Mouse (Mus musculus): ENCODE measurements around the gene Rab44.

Gene Rab44

DNA sequence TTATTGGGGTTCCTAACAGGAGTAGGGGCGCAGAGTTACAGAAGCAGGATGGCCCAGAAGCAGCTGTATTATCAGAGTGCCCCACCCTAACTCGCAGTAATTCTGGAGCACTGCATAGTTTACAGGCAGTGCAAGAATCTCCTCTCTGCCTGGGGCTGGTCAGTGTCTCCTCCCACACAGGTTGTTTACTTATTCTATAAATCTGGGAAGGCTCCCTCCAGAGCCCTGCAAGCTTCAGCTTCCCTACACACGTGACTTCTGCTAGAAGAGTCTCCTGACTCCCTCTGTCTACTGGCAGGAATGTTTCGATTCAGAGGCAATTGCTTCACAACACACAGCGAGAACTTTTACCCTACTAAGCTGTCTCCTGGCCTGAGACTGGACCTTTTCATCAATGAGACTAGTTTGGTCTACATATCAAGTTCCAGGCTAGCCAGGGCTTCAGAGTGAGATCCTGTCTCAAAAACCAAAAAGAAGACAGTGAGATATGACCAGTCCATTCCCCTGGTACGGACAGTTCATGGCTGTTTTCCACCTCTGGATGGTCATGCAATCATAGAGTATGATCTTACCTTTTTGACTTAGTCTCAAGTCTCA lies 9.7 kb downstream of the Rab44 start:
- in situ Hi-C loops (cut with MboI, MseI): no loop called here

DNA sequence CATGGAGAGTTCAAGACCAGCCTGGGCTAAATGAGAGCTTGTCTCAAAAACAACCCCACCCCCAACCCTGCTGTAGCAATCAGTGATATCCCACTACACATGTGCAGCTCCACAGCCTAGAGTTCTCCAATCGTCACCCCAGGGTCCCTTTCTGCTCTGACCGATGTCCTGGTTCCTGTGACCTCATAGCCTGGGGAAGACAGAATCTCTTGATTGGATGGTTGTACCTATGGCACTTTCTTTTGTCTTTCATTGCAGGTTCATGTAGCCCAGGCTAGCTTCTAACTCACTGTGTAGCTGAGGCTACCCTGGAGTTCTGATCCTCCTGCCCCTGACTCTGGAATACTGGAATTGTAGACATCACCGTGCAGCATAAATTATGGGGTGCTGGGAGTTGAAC lies 12.6 kb downstream of the Rab44 start:
- in situ Hi-C loops (cut with MboI, MseI): no loop called here

DNA sequence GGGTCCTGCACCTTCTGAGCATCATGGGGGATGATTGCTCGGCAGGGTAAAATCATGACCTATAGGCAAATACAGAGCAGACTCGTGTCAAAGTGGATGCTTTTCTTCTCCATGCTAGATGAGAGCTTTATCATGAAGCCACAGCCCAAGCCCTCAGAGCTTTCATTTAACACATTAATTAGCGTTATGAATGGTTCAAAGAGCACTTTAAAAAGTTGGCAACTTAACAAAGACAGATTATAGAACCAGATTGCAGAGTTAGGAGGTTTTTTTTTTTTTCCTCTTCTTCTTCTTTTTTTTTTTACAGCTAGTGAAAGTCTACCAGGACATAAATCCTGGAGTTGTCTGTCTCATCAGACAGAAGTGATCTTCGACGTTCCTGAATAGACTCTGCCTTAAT lies 15.4 kb downstream of the Rab44 start:
- in situ Hi-C loops (cut with MboI, MseI): no loop called here

DNA sequence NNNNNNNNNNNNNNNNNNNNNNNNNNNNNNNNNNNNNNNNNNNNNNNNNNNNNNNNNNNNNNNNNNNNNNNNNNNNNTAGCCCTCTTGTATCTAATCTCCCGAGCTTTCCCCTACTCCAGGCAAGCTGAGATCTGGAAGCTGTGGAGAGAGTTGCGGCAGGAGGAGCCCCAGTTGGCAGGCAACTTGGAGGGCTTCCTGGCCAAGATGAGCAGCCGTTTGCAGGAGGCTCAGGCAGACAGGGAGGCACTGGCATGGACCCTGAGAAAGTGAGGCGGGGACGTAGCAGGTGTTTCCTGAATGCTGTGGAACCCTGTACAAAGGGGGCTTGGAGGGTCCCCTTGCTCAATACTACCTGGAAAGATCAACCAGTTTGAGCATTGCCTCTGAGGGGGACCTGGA lies 21.1 kb downstream of the Rab44 start:
- in situ Hi-C loops (cut with MboI, MseI): no loop called here

DNA sequence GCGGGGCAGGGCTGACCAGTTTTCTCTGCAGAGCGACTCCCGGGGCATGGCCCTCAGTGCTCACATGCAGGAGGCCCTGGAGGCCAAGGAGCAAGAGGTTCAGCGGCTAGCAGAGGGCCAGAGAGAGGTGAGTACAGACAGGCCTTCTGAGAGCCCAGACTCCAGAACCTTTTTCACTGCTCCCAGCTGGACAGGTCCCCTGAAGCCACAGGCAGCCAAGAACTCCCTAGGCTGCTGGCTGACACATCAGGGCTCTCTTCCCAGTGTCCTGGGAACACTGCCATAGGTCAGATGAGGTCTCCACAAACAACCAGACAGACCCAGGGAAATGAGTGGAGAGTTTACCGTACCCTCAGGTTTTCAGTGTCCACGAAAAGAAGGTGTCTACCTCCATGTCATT lies 22.3 kb downstream of the Rab44 start:
- in situ Hi-C loops (cut with MboI, MseI): no loop called here

DNA sequence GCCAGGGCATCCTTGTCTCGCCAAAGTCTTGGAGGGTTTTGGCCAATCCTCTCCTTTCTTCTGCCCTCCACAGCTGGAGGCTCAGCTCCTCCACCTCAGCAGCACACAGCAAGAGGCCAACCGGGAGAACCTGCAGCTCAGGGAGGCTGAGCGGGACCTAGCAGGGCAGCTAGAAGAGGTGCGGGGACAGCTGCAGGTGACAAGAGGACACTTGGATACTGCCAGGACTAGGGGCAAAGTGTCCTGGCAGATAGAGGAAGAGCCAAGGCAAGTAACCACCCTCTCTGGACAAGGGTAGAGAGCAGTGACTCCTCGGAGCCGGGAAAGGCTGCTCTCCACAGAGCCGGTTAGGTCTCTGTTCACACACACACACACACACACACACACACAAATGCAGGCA lies 24.0 kb downstream of the Rab44 start:
- in situ Hi-C loops (cut with MboI, MseI): no loop called here

DNA sequence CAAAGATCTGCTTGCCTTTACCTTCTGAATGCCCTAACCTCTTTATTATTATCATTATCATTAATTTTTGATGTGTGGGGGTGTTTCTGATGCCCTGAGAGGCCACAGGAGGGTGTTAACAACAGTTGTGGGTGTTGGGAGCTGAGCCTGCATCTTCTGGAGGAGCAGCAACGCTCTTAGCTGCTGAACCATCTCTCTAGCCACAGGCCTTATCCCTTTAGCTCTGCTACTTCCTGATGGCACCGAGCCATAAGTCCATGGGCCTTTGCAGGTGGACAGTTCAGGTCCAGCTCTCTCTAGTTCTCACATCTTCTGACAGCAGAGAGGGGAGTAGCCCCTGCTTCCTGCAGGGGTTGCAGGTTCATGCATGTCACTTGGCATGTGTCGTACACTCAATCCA lies 27.6 kb downstream of the Rab44 start:
- in situ Hi-C loops (cut with MboI, MseI): no loop called here

DNA sequence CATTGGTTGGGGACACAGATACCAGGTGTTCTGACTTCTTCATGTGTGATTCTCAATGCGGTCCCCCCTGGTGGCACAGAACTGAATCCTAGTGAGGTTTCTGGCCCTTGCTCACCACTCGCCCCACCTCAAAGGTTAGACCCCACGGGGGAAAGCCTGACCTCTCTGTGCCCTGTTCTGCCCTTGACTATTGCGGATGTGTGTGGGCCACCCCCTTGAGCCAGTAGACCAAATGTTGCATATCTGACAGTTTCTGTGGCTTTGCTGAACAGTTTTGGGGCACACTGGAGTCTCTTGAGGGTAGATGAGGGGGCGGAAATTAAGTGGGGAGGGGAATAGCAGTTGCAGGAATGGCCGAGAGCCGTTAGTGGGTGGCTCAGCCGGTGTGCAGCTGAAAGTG lies 29.3 kb downstream of the Rab44 start:
- in situ Hi-C loops (cut with MboI, MseI): no loop called here

DNA sequence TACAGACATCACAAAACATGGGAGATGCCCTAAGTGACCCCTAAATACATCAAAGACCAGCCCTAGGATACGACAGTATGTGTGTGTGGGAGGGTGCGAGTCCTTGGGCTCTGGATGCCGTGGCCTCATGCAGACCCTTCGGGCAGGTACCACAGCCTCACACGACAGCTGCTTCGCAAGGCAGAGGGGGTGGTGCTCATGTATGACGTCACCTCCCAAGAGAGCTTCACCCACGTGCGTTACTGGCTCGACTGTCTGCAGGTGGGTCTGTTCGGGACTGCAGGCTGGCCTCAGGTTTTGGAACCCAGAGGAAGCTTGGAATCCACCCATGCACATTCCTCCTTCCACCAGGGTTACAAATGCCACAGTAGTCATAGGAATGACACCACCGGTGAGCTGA lies 31.2 kb downstream of the Rab44 start:
- in situ Hi-C loops (cut with MboI, MseI): no loop called here

DNA sequence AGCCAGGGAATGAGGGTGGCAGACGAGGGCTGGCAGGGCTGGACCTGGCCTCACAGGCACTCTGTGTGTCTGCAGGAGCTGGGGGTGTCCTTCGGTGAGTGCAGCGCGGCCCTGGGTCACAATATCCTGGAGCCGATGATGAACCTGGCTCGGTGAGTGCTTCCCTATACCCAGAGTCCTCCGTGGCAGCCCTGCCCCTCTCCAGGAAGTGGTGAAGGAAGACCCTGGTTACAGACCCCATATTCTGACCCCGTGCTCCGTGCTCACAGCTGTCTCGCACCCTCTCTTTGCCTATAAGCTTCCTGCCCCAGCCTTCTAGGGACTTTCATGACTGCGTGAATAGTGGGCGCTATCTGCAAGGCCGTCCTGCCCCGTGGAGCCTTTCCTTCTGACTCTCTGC lies 33.3 kb downstream of the Rab44 start:
- in situ Hi-C loops (cut with MboI, MseI): no loop called here

DNA sequence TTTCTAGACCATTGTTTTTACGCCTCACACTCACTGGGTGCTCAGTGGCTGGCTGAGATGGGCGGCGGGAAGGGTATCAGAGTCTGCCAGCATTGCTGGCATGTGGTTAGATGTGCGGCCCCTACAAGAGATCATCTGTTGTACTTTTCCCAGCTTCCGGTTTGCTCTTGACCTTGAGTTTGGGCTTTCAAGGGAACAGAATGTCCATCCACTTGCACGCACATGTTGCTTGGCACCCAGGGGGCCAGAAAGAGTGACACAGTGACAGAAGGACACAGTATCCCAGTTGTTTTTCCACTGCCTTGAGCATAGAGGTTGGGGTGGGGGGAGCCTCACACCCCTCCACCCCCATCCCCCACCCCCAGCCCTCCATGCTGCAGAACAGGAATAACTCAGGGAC lies 33.8 kb downstream of the Rab44 start:
- in situ Hi-C loops (cut with MboI, MseI): no loop called here

DNA sequence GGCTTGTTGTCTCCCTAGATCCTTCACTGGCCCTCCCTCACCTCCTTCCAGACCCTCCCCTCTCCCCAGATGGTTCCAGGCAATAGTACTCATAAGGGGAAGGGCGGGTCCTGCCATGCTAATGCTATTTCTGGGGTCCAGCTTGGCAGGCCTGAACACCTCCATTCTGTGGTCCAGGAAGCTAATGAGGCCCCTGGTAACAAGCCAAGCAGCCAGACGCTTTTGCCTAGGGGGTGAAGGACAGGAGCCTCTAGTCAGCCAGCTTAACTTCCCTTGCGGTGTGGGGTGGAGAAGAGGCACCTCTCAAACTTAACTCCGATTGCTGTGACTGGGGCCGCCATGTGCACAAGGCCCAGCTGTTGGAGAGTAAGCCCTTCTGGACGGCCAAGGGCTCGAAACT lies 35.8 kb downstream of the Rab44 start:
- in situ Hi-C loops (cut with MboI, MseI): no loop called here

DNA sequence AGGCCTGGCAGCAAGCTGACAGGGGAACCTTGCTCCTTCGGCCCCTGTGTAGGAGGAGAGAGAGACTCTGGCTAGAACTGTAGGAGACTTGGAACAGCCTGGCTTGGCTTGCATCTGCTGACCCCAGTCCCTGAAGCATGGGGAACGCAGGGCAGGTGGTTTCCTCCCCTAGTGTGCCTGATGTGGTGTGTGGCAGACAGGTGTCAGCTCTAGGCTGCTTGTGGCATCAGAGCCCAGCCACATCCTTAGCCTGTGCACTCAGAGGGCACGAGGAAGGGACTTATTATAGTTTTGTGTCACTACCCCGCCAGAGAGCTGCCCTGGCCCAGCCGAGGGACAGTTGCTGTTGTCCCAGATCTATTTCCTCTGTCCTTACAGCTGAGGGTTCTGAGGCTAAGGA lies 38.6 kb downstream of the Rab44 start:
- in situ Hi-C loops (cut with MboI, MseI): no loop called here

DNA sequence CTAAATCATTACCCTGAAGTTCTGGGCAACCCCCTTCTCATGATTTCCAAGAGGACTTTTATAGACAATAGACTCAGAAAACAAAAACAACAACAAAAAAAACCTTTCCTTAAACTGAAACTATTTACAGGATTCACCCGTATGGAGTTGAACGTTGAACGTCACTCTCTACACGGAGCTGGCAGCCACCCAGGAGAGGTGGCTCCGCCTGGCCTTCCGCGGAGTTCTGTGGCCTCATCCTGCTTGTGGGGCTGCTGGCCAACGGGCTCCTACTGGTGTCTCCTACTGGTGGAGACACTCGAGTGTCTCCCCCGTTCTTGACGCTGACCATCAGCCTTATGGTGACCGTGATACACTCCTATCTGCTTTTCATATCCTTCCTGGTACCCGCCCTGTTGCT lies 40.3 kb downstream of the Rab44 start:
- in situ Hi-C loops (cut with MboI, MseI): no loop called here

DNA sequence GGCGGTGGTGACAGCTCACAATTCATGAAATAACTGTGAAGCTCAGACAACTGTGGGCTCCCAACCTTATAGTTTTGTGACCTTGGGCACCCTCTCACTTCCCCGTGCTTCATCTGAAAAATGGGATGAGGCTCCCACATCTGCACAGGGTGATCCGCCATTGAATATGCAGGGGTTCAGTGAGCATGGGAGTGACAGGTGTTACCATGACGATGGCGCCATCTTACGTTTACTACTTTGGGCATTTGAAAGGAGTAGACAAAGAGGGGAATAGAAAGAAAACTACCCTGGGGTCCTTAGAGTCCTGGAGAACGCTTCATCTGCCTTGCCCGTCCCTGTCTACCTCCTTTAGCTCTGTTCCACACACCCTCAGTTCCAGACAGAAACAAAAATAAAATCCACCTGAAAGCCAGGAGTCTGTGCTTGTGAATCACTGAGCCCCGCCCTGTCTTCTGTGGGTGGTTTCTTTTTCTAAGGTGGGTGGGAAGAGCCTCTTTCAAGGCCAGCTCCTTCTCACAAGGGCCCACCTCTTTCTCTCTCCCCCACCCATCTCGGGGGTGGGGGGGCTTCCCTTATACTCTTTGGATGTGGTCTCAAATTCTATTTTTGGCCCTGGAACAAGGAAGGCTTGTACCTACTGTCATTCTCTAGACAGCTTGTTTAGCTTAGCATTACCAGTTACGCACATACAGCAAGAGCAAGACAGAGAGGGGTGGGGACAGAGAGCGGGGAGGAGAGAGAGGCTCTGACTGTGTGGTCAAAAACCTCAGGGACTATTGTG lies 41.6 kb downstream of the Rab44 start:
- in situ Hi-C loops (cut with MboI, MseI): no loop called here

DNA sequence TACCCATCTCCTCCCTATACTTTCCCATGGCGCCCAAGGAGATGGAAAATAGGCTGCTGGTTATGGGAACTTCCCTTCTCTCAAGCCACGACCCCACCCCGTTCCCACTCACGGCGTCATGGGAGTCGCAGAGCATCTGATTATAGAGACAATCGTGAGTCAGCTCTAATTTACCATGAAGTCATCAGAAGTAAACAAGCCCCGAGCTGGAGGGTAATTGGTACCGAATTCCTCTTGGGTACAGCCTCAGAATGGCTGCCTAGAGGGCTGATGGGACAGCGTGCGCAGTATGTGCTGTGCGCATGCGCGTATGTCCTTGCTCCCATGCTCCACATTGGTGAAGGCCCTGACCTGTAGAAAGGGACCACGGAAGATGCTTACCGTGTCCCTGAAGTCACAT lies 42.5 kb downstream of the Rab44 start:
- in situ Hi-C loops (cut with MboI, MseI): no loop called here

DNA sequence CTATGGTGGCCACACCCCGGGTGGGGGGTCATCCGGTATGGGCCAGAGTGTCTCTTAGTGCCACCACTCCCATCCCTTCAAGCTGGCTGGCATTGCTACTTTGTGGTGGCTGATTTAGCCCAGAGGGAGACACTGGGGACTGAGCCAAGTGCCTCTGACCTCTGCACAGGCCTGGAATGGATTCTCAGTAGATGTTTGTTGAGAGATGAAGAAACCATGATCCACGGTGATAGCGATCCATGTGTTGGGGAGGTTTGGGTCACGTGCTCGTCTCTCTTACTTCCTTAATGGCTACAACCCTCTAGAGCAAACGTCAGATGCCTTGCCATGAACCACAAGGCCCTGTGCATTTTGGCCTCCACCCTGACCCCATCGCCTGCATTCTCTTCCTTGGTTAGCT lies 42.9 kb downstream of the Rab44 start:
- in situ Hi-C loops (cut with MboI, MseI): no loop called here

DNA sequence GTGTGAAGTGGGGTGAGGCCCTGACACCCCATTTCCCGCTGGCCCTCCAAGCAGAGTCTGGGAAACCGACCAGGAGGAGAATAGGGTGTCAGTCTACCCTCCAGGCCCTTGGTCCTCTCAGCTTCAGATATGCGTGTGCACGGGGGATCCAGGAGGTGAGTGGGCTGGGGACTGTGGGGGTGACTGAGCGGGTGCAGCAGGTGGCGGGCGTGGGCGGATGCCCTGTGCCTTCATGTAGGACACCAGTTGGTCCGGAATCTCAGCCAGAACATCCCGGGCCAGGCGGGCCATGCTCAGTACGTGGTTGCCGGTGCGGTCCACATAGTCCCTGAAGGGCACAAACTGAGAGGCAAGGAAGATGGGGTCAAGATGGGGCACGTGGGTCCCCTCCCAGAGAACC lies 45.0 kb downstream of the Rab44 start:
- in situ Hi-C loops (cut with MboI, MseI): no loop called here

DNA sequence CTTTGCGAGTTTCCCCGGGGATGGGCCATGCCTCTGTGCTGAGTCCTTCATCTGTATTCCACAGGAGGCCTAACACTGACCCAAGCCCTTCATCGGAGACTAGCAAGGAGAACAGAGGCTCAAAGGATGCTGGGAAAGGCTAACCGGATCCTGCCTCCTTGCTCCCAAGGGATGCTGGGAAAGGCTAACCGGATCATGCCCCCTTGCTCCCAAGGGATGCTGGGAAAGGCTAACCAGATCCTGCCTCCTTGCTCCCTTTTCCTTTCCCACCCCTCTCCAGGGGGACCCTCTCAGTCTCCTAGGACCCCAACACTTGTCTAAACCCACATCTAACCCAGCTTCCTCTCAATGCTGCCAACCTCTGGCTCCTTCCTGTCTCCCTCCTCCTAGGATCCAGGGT lies 45.4 kb downstream of the Rab44 start:
- in situ Hi-C loops (cut with MboI, MseI): no loop called here

DNA sequence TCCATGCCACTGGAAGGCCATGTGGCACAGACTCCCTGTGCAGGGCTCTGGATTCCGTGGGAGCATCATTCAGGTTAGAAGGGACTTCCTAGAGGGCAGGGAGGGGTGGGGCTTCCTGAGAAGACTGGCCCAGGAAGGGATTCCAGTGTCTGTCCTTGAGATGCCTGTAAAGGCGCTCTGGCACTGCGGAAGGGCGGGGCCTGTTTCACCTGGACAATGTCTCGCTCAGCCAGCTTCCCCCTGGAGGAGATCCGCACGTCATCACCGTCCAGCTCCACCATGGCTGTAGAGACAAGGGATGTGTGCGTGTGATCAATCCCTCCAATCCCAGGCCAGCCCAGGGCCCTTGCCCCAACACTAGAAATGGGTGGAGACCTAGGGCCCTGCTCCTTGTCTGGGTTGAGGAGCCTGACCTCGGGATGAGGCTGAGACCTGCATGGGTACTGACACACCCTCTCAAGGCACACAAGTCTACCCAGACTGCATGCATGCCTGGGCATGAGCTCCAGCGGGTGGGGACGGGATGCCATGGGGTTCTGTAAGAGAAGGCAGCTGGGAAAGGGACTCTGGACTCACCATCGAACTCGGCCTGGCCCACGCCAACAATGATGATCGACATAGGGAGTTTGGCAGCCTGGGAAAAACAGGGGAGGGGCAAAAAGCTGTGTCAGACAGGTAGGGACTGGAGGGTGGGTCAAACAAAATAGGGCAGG lies 46.0 kb downstream of the Rab44 start:
- in situ Hi-C loops (cut with MboI, MseI): no loop called here

DNA sequence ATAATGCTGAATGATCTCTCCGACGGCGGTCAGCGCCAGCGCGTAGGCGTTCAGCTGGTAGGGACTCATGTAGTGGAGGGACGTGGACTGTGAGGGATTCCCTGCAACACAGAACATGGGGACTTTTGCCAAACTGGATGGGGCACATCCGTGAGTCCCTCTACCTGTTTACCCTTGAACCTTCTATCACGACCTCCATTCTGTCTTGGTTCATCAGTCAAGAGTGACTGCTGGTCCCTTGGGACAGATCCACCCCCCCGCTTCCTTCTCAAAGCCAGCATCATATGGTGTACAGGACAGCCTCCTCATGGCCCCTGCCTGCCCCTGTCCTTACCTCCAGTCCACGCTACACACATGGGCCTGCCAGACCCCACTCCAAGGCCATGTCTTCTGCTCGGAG lies 48.4 kb downstream of the Rab44 start:
- in situ Hi-C loops (cut with MboI, MseI): no loop called here

DNA sequence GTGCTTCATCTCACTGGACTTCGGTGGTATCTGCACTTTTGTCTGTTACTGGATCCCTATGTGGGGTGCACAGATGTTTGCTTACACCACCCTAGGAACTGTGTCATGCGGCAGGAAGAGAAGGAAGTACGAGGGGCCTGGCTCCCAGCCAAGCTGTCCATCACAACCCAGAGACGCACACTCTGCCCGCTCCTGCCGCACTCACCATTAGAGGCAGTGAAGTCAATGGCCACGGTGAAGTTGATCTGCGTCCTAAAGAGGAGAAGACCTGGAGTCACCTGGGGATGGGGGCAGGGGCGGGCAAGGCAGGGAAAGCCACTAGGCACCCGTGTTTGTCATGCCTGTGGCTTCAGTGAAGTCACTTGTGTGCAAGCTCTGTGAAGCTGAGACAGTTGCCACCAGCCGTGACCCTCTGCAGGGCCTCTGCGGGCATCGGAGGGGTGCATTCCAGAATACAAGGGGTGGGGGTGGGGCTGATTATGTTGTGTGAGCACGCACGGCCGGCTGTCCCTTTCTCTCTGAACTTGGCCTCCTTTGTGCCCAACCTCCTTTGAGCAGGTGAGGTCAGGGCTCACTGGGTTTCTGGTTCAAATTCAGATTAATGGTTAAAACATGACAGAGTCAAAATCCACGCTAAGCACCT lies 50.6 kb downstream of the Rab44 start:
- in situ Hi-C loops (cut with MboI, MseI): loop anchor here (5.0 kb wide), 1 partner anchor 67 kb away; no protein-coding TSS in a partner anchor

DNA sequence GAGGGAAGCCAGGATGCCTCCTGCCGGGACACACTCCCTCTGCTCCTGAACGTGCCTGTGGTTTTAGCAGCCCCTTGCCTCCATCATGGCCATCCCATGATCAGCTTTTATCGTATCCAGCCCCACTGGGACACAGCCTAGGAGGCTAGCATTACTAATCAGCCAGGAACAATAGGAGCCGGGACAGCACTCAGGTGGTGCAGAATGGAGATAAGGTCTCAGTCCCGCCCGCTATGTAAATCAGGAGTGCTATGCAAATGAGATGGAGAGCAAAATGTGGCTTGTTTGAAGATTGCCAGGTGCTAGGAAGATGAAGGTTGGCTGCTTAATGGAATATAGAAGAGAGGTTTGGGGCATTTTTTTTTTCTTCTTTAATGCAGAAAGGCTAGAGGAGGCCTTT lies 51.5 kb downstream of the Rab44 start:
- in situ Hi-C loops (cut with MboI, MseI): loop anchor here (5.0 kb wide), 1 partner anchor 68 kb away; no protein-coding TSS in a partner anchor
